Mouse (Mus musculus) olfactory bulb, adult 2 months (tissue): Measurements from ENCODE around the gene Brms1.

Experiments
- CTCF ChIP-seq: fragments of 200-500 bp; IDR thresholded peaks from 2 replicates; pipeline ENCODE4 v1.5.1; 2012; ENCODE audit warnings: low read depth, mild to moderate bottlenecking, low read length, moderate library complexity; ENCODE audit not compliant: insufficient read depth
- POLR2A ChIP-seq: fragments of 200-500 bp; IDR thresholded peaks from 2 replicates; pipeline ENCODE4 v1.6.1; 2012; ENCODE audit warnings: mild to moderate bottlenecking, low read depth, low read length, moderate library complexity; ENCODE audit not compliant: insufficient read depth

DNA sequence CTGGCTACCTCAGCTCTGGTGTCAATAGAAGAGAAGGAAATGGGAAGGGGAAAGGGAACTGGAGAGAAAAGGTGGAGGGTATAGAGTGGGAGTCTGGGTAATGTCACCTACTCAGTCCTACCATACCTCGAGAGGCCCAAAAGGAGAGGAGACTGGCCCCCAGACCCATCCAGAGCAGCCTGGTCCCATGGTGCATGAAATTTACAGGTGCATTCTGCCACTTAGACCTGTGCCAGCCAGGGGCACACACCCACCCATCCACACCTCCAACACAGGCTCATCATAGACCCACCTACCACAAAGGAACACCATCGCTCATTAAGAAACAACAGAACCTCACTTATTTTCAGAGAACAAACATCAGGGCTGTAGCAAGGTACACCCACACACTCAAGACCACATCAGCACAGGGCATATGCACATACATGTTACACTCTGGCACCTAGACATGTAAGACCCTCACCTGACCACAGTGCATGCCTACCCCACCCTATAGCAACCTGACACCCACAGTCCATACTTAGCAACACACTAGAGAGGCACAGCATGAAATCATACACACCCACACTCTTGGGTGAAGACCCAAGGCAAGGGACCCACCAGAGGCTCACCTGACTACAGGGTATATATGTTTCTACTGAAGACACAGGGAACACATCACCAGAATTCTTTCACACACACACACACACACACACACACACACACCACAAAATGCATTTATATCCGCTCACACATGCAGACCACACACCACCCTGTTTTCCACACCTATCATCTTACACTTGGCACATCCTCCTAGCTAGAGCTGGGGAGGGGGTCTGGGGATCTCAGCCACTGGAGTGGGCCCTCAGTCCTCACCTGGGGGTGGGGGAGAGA is 43.0 kb downstream of the Brms1 start:
- TF ChIP-seq CTCF = no peak
- no peak for TF ChIP-seq POLR2A
